Mouse (Mus musculus) erythroblast, adult 5-6 weeks (primary cell): Measurements from ENCODE around the gene Aldob. TPM values are rescaled to one million over a fixed set of nuclear protein-coding genes. Genes with fewer than 3 reads are reported as not detected.
"Not testable (repeated sequence)": the region's sequence is repeated elsewhere in the genome, so short reads cannot be mapped to it uniquely, and the experiment has no call there.

Experiments
- ATAC-seq: replicated peaks from 2 replicates; pipeline ENCODE4 v1.8.0; 2016; ENCODE audit warnings: moderate number of reproducible peaks, mild to moderate bottlenecking, moderate TSS enrichment, inconsistent platforms; ENCODE audit not compliant: poor library complexity, low FRiP score, severe bottlenecking
- total RNA-seq, 2 experiments: library from RNA; stranded (forward) in 1 of 2; stranded (reverse) in 1 of 2; fragments of 150-400 nt in 1 of 2; fragments of 200-764, 138-1000 nt in 1 of 2; gene quantifications; 2 replicates each; pipeline versions ENCODE4 v1.2.3 to v1.2.4; 2015 to 2017; ENCODE audit warnings: low replicate concordance in 2 of 2

The Aldob gene
- total RNA-seq, 2 experiments from 2014 or later = not detected

DNA sequence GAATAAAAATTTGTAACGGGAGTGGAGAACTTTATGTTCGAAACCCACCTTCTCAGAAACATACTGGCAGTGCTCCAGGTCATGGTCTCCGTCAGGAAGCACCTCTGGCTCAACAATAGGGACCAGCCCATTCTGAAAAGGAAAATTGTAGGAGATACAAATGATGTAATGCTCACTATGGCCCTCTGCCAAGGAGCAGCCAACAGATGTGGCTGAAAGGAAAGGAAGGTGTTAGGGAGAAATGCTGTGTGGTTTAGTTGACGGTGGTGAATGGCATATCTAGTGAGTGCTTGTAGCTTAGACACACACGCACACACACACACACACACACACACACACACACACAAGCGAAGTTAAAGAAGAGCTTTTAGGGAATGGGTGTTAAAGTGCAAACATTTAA lies 9.7 kb downstream of the Aldob start:
- ATAC-seq = no peak

DNA sequence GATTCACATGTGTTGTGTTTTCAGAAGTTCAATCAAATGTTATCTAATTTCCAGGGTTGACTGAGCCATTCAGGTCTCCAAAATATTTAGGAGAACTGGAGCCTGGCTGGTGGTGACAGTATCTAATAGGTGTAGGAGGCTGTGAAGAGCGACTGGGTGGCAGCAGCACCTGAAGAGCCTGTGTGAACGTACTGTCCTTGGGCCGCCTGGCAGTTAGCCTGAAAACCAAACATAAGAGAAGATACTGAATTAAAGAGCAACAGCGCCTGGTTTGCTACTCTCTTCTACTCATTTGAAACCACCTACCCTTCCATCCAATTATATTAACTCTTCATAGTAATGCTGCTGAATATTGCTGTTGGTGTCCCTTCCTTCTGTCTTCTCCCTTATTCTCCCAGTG lies 12.7 kb downstream of the Aldob start:
- ATAC-seq = no peak

DNA sequence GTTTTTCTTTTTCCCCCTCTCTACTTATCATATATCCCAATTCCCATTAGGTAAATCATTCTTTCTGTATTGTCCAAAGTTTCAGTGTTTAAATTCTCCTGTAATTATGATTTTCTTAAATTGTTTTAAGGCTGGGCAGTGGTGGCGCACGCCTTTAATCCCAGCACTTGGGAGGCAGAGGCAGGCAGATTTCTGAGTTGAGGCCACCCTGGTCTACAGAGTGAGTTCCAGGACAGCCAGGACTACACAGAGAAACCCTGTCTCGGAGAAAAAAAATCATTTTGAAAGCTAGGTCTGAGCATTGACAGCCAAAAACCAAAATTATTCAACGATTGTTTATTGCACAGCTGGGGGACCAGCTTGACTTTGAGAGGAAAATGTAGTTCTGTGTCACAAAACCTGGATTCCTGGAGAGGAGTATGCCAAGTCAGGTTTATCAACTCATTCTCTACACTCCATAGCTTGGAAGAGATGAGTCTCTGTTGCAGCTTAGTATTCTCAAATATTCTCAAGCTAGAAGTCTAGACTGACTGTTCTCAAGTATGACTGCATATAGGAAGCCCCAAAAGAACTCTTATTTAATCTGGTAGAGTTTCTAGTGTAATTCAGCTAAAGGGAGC lies 13.6 kb downstream of the Aldob start:
- ATAC-seq = no peak

DNA sequence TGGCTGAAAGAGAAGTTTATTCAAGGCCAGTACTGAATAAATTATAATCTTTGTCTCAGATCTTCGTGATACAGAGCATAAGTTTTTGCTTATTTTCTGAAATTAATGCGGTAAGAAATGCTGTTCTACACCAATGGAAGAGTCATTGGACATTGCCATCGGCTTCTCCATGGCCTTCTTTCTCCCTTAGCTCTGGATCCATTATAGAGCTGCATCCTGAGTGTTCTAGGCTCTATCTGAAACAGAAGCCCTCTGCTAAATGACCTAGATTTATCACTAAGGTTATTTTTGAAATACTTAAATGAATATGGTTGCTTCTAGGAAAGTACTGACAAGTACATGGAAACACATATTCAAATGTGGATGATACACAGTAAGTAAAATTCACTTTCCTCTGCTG lies 14.3 kb downstream of the Aldob start:
- no peak for ATAC-seq

DNA sequence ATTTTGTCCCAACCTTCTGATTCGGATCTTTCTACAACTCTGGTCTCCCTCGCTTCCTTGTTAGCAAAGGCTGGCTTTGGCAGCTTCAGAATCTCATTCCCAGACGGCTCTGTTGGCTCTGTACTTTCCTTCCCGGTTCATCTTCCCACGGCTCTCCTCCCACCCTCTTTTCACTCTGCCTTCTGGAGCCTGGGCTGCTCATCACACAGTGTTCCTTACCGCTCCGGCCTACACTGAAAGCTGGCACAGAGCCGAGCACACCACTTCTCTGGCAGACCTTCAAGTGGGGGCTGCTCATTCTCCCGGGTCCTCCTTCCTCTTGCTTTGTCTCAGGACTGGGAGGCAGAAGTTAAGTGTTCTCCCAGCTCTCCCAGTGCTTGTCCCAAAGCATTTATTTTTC lies 26.8 kb downstream of the Aldob start:
- no peak for ATAC-seq

DNA sequence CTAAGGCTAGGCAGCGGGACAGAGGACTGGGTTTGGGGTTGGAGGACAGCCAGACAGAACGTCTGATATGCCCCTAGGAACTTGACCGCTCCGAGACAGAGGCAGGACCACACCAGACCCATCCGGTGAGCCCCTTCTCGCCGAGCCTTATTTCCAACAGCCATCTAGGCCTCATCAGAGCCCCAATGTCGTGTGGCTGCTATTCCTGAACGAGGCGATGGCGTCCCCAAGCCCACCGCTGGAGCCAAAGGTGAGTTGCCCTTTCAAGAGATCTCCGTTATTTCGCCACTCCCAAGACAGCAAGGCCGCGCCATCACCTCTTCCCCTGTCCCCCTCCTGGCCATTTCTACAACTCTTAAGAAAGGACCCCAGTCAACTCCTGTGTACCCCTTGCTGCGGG lies 28.0 kb downstream of the Aldob start:
- peak; percentile 27 for ATAC-seq

DNA sequence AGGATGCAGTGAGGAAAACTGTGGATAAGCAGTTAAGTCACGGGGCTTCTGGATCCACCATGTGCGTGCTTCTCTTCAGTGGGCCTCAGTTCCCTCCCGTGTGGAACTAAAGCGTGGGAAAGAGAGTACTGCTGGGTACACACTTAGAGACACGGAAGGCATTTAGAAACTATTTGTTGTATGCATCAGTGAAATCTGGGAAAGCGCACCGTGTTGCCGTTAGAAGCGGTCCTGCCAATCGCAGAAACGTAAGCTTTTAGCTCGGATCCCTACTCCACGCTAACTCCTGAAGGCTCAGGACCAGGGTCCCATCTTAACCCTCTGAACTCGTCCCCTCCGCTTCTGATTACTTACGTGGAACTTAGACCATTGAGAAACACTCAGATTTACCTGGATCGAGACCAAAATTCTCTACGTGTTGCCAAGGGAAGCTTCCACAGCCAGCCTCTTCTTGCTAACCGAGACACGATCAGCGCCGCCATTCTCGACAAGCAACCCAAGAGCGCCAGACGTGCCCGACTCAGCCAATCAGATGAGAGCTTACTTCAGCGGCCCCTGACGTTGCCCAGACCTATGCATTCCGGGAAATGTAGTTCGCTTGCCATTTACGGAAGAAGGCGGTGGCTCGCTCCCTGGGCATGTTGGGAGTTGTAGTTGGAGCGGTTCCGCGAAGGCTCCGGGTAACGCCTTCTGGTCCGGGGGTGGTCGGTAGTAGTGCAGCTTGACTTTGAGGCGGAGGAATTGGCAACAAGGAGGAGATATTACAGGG lies 28.6 kb downstream of the Aldob start, which contains the start of the genes Mrpl50 and Zfp189:
Gene Mrpl50 (minus strand): TSS at position 522 of the 769 bp plus-strand sequence.
Gene Zfp189 (plus strand): TSS at position 605 of the 769 bp plus-strand sequence.
- ATAC-seq = peak; percentile 96

DNA sequence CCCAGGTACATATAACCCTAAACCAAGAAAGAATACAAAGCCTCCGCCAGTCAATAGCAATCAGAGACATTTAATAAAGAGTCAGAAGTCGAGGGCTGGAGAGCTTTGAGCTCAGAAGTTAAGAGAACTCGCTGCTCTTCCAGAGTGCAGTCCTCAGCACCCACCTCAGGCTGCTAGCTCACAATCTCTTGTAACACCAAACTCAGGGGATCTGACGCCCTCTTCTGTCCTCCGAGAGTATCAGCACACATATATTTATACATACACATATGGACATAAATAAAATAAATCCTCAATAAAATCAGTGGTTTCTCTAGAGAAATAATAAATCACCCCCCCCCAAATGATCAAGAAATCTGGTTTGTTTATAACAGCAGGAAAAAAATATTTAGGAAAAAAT lies 29.9 kb downstream of the Aldob start:
- ATAC-seq = no peak

DNA sequence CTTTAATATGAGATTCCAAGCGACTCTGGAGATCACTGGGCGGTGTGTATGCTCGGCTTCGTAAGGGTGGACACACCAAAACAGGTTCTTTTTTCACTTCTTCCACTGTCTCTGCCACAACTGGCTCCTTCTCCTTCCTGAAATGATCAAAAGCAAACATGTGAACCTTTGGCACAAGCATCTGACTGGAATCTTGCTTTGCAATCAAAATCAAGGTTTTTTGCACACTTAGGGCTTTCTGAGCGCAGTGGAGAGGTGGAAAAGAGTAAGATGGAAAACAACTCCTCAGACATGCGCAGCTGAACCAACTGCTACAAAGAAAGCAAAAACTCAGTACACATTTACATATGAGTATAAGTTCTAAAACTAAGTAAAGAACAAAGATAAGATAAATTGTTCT lies 34.9 kb downstream of the Aldob start:
- no peak for ATAC-seq

DNA sequence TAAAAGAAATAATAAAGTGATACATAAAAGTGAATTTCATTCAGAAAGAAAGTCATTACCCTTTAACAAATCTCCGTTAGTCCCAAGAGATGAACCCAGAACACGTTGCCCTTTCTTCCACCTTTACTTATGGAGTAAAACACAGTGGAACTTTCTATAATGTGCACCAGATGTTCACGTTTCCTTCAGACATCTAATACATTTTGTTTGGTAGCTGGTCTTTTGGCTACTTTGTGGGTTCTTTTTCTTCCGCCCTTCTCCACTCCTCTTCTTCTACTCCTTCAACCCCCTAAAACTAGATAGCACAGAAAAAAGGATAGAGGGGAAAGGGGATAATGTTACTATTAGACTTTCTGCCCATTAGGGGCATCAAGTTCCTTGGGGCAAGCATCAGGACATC lies 36.7 kb downstream of the Aldob start:
- no peak for ATAC-seq

DNA sequence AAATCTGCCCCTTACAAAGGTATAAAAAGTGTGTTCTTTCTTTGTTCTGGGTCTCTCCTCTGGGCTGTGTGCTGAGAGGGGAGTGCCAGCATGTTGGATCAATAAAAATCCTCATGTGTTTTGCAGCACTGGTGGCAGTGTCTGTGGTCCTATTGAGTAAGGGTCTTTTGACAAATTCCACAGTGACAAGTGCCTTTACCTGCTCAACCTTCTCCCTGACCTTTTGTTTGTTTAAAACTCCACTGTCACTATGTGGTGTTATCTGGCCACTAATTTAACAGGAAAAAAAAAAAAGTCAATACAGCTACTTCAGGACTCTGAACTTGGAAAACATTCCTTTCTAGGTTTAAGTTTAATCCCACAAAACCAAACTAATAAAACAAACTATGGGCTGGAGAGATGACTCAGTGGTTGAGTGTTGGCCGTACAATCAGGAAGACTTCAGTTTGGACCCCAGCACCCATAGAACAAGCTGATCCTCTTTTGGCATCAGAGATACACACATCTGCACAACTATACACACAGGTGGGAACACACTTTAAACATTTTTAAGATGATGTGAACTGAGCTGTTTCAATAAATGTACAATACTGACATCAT lies 39.0 kb downstream of the Aldob start:
- ATAC-seq = not testable (repeated sequence)

DNA sequence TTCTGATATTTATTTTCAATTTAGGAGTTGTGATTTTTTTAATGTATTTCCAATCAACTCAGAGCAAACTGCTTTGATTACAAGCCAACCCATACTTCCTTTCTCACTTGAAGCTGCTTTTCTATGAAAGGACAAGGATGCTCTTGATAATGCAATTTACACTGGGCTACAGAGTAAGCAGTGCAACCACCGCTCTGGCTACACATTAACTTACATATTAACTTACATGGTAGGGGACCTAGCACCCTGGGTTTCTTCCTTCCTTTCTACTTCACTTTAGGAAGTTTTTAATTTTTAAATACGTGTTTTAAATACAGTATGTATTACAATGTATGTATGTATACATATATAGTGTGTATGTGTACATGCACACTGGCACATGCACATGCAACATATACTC lies 40.2 kb downstream of the Aldob start:
- ATAC-seq = no peak

DNA sequence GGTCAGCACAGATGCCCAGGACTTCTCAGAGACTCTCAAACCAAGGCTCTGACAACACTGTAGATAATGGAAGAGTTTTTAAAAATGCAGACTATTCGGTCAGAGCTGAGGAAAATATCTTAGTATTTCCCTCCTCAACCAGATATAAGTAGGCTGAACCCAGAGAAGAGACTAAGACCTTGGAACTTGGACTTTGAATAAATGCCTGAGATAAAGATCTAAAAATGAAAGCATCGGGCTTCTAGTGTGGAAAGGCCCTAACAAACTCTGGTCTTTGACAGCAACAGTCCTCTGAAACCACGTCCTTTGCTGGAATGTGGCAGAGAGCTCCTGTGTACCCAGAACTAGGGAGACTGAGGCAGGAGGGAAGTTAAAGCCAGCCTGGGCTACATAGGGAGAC lies 43.0 kb downstream of the Aldob start, which contains the start of gene Baat:
Gene Baat (minus strand): TSS at position 172 of the 400 bp plus-strand sequence.
- ATAC-seq = no peak

DNA sequence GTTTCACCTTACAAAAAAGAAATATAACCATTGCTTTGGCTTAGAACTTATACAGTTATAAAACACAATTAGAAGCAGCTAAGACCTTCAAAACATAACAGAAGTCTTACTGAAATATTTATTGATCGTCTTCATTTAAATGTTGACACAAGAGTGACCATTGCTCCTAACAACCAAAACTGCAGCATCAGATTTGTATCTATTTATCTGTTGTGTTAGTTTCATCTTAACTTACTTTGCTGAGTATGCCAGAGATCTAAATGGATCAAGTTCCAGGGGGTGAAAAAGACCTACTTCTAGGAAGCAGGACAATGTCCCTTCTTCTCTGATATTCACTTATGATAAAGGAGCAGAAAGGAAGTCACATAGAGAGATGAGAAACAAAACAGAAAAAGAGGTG lies 45.8 kb downstream of the Aldob start:
- ATAC-seq = no peak

Other genes starting within 250 kb of the Aldob start
- gene Acnat2, start 141.4 kb downstream of the Aldob start, total RNA-seq (2015; ENCODE audit: low replicate concordance) = not detected in 2 replicates
- gene Acnat2, start 141.4 kb downstream of the Aldob start, total RNA-seq (2017; ENCODE audit: low replicate concordance) = not detected in 2 replicates
- gene Acnat1, start 75.6 kb downstream of the Aldob start, total RNA-seq (2015; ENCODE audit: low replicate concordance) = not detected in 2 replicates
- not detected in 2 replicates for gene Acnat1, start 75.6 kb downstream of the Aldob start, total RNA-seq (2017; ENCODE audit: low replicate concordance)
- gene Baat, start 43.0 kb downstream of the Aldob start, total RNA-seq (2015; ENCODE audit: low replicate concordance) = not detected in 2 replicates
- gene Baat, start 43.0 kb downstream of the Aldob start, total RNA-seq (2017; ENCODE audit: low replicate concordance) = 0.26 and 1.5 TPM in 2 replicates
- 7.5 and 17.9 TPM in 2 replicates for gene Mrpl50, start 28.5 kb downstream of the Aldob start, total RNA-seq (2015; ENCODE audit: low replicate concordance)
- gene Mrpl50, start 28.5 kb downstream of the Aldob start, total RNA-seq (2017; ENCODE audit: low replicate concordance) = 5.8 and 11.0 TPM in 2 replicates
- 4.4 TPM in 1 of 2 replicates, not detected in the other for gene Zfp189, start 28.4 kb downstream of the Aldob start, total RNA-seq (2015; ENCODE audit: low replicate concordance)
- 3.3 TPM in 1 of 2 replicates, not detected in the other for gene Zfp189, start 28.4 kb downstream of the Aldob start, total RNA-seq (2017; ENCODE audit: low replicate concordance)
- gene Tmem246, start 48.3 kb upstream of the Aldob start, total RNA-seq (2015; ENCODE audit: low replicate concordance) = 1.0 TPM in 1 of 2 replicates, not detected in the other
- 0.43 TPM in 1 of 2 replicates, not detected in the other for gene Tmem246, start 48.3 kb upstream of the Aldob start, total RNA-seq (2017; ENCODE audit: low replicate concordance)
- 34.1 and 45.2 TPM in 2 replicates for gene Rnf20, start 82.5 kb upstream of the Aldob start, total RNA-seq (2015; ENCODE audit: low replicate concordance)
- gene Rnf20, start 82.5 kb upstream of the Aldob start, total RNA-seq (2017; ENCODE audit: low replicate concordance) = 119 and 155 TPM in 2 replicates
- not detected in 2 replicates for gene Ppp3r2, start 132.5 kb upstream of the Aldob start, total RNA-seq (2015; ENCODE audit: low replicate concordance)
- gene Ppp3r2, start 132.5 kb upstream of the Aldob start, total RNA-seq (2017; ENCODE audit: low replicate concordance) = not detected in 2 replicates